Mouse (Mus musculus): ENCODE measurements around the gene Mxi1.

- TF ChIP-seq POLR2A (IDR thresholded peaks at IDR 0.05; ENCODE audit: low read depth, low read length) (no peak), CTCF (IDR thresholded peaks at IDR 0.05; ENCODE audit: extremely low read depth, insufficient read depth, insufficient read length, insufficient replicate concordance) (no peak)
Measured at GRCm38 (mm10) chr19:53391386-53391785, 81.1 kb downstream of the Mxi1 start.

Data from spleen, adult 2 months (tissue).